Mouse (Mus musculus) urinary bladder, postnatal 36 days (tissue): Measurements from ENCODE around the gene Mettl15.

ENCODE experiments used
- DNase-seq, 2 experiments: peaks; one replicate each; pipeline ENCODE4 v3.0.0; 2022; ENCODE audit warnings: low spot score in 2 of 2, mixed read lengths in 1 of 2

Gene Mettl15

GRCm38 (mm10) chr2:109158509-109158908 lies 122.0 kb downstream of the Mettl15 start:
- DNase-seq: no peak

- DNase-seq: no peak
These were observed 124.4 kb downstream of the Mettl15 start for GRCm38 (mm10) chr2:109156131-109156530.

GRCm38 (mm10) chr2:109153402-109154050 lies 127.0 kb downstream of the Mettl15 start:
- peak in 1 of 2 experiments; percentile 1 for DNase-seq

- no peak for DNase-seq
These were observed 133.3 kb downstream of the Mettl15 start for GRCm38 (mm10) chr2:109147292-109147691.

GRCm38 (mm10) chr2:109144410-109144809 lies 136.1 kb downstream of the Mettl15 start:
- DNase-seq: no peak

GRCm38 (mm10) chr2:109140330-109140729 lies 140.2 kb downstream of the Mettl15 start:
- DNase-seq: no peak

GRCm38 (mm10) chr2:109137276-109137675 lies 143.3 kb downstream of the Mettl15 start:
- DNase-seq: no peak

GRCm38 (mm10) chr2:109130718-109131117 lies 149.8 kb downstream of the Mettl15 start:
- no peak for DNase-seq

GRCm38 (mm10) chr2:109129921-109130320 lies 150.6 kb downstream of the Mettl15 start:
- DNase-seq: no peak

- no peak for DNase-seq
These were observed 174.6 kb downstream of the Mettl15 start for GRCm38 (mm10) chr2:109105773-109106484.

- no peak for DNase-seq
These were observed 230.9 kb downstream of the Mettl15 start for GRCm38 (mm10) chr2:109049686-109050085.
